Mouse (Mus musculus) adrenal gland, postnatal 4 days (tissue): ENCODE measurements around the gene Kcnj9. TPM values are rescaled to one million over a fixed set of nuclear protein-coding genes. Genes with fewer than 3 reads are reported as not detected.

Experiments
- DNase-seq, 2 experiments: peaks; one replicate each; pipeline ENCODE4 v3.0.0; 2021 to 2022; ENCODE audit warnings: low spot score in 2 of 2, mixed read lengths in 2 of 2
- total RNA-seq, 2 experiments: library from RNA; stranded (reverse); gene quantifications; 2 replicates each; pipeline ENCODE4 v1.2.3; 2021

Gene Kcnj9
- total RNA-seq, 2 experiments from 2014 or later: 0.11 to 0.20 TPM

DNA sequence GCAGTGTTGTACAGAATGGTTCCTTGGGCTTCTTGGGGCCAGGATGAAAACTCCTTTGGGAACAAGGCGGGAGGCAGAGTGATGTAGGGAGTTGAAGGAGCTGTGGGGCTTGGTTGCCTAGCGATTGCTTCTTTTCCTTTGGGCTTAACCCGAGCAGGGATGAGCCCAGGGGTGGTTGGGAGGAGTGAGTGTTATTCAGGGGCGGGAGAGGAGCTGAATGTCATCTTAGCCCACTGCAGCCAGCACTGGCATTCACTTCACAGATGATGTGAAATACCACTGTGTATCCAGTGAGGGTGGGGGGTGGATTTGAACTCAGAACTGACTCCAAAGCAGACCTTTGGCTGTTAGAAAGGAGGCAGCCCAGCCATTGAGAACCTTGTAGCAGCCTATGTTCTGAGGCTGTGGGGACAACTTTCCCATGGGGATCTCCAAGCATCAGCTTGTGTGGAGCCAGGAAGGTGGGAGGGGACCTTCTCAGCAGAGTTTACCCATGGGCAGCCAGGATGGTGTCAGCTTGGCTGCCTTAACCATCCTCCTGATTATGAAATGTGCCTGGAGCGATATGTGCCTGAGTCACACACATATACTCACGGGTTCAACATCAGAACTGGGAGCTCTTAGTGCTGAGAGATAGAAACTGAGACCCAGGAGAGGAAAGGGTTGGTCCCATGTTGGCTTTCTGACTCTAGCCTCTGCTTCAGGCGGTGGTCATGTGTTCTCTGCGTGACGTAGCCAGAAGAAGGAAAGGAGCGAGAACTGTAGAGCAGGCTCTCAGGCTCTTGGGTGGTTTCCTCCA lies 15.3 kb downstream of the Kcnj9 start:
- DNase-seq: no peak

- DNase-seq: peak in 1 of 2 experiments; percentile 24
These were observed 16.2 kb downstream of the Kcnj9 start for GRCm38 (mm10) chr1:172312768-172313561.

DNA sequence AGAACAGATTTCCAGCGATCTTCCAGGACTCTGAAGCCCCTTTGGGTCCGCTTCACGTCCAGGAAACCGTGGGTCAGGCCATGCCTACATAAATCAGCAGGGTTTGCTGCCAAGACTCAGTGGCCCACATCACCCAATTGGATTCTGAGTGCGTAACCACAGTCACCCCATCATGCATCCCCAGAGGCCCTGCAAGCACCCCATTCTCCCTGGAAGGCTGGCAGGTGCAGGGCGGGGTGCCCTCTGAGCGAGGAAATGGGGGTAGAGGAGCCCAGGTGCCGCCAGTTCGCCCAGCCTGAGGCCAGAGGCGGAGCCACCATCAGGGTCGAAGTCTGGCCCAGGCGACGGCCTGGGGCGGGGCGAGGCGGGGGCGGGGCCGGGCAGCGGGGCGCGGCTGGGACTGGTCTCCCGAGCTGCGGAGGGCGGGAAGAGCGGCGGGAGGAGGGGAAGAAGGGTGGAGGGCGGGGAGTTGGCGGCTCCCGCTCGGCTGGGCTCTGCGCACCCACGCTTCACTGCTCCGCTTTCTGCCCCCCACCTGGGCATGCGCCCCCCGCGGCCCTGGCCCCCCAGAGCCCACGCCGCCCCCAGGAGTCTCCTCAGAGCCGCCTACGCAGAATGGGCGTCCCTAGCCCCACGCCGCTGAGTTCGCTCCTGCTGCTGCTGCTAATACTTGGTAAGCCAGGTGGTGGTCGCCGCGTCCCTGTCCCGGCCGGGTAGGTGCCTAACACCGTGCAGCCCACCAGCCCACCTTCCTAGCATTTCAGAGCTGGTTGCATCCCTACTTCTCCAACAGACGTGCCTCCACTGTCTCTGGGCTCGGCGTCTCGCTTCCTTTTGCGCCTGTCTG lies 17.0 kb downstream of the Kcnj9 start:
- DNase-seq: peak; percentile 79 to 87

DNA sequence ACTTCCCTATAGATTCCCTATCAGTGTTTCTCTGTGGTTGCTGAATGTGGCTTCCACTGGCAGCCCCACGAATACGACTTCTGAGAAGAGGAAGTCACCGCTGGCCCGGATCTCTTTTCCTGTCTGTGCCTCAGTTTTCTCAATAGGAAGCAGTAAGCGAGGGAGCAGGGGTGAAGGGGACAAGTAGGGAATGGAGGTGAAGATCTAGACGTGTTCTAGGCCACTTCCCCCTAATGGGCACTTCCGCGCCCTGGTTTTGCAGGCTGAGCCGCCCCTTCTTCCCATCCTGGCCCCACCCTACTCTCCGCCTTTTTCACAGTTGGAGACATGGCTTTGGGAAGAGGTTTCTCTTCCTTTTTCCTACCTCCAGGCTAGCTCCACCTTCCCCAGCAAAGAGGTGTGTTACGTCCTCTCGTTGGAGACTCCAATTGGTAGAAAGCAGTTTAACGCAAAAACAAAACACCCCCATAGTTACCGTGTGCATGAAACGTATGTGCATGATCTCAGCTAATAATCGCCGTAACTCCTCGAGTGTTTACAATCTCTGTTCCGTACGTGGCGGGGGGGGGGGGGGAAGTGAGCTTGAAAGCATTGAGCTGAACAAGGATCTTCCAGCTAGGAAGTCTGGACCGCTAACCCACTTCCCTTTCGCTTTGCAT lies 17.7 kb downstream of the Kcnj9 start:
- DNase-seq: peak in 1 of 2 experiments; percentile 40

GRCm38 (mm10) chr1:172309699-172310398 lies 19.3 kb downstream of the Kcnj9 start:
- DNase-seq: peak; percentile 75 to 90

- no peak for DNase-seq
These were observed 20.7 kb downstream of the Kcnj9 start for GRCm38 (mm10) chr1:172308409-172308808.

DNA sequence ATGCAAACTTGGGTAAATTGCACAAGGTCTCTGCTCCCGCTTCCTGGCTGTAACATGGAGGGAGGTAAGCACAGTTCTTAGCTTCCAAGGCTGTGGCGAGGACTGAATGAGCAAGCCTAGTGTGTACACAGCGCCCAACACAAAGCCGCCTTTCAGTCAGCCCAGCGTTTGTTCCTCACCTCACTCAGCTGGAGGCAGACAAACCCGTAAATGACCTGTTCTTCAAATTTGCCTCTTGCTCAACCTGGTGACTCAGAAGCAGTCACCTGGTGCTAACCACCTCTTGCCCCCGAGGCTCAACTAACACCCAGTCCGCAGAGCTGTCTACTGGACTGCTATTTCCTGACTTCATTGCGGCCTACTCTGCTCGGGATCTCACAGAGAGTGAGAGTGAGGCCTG lies 21.2 kb downstream of the Kcnj9 start:
- DNase-seq: no peak

DNA sequence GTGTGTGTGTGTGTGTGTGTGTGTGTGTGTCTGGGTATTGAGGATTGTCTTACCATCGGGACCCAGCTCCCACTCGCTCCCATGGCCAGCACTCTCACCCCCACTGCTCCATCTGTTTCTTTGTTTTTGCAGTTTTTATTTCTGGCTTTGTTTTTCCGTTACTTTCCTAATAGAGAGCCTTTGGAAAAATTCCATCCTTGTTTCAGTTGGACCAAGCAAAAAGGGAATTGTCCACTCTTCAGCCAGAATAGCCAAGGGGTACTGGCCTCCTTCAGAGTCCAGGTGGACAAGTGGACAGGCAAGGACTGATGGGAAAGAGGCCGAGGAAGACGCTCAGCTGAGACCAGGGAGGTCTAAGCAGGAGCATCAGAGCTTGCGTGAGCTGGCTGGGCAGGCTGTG lies 22.2 kb downstream of the Kcnj9 start:
- DNase-seq: no peak

DNA sequence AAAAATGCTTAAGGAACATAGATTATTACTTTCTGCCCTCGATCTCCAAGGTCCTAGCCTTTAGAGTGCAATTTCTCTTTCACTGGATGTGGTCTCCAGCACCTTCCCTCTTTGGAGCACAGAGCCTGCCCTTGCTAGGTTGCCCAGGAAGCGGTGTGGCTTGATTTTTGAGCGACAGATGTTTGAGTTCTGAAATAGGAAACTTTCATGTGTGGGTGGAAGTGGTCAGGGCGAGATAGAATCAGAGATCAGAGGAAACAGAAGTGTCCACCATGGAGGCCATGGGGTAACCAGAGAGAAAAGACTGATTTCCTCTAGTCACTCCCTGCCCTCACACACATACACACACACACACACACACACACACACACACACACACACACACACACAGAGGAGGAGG lies 22.9 kb downstream of the Kcnj9 start:
- DNase-seq: no peak

DNA sequence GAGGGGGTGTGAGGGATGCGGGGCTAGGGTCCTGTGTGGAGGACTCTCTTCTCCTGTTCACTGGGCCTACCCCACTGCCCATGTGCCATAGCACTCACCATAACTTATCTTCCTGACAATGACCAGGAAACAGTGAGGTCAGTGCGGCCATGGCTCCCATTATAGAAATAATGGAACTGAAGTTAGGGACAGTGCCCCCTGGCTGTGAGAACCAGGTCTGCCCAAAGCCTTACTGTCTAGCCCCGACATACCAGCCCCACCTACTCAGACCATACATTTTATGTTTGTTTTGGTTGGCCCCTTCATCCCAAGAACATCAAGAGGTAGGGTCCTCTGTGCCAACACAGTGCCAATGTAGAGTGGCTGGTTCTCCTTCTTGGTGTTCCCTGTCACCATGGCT lies 23.5 kb downstream of the Kcnj9 start:
- DNase-seq: no peak

- no peak for DNase-seq
These were observed 24.0 kb downstream of the Kcnj9 start for GRCm38 (mm10) chr1:172305153-172305552.

DNA sequence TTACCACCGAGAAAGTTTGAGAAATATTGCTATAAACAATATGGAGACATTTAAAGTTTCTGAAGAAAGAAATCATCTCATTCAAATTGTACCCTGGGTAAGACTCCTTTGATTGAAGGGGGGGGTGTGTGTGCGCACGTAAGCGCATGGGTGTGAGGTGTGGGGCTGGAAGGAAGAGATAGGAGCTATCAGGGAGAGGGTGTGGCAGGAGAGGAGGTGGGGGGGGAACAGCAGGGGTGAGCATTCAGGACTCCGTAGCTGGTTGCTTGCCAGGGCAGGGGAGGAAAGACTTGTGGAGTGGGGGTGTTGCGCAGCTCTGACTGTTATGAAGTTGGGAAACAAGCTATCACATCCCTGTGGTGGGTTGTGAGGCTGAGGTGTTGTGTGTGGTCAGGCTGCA lies 24.7 kb downstream of the Kcnj9 start:
- DNase-seq: no peak

GRCm38 (mm10) chr1:172302851-172303250 lies 26.3 kb downstream of the Kcnj9 start:
- no peak for DNase-seq

DNA sequence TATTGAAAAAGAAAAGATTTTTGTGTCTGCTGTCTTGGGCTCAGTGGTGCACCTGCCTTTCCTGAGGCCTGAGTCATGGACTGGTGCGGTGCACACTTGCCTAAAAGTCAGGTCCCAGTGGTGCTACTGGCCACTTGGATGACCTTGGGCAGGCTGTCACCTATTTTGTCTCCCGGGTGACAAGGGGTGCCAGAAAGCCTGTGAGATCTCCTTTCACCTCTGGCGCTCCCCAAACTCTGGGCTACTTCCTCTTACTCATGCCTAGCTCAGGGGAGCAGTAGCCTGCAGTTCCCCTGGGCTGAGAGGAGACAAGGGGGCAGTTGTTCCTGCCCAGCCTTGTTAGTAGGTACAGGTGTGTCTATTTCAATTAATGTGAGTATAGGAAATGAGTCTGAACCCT lies 26.8 kb downstream of the Kcnj9 start:
- DNase-seq: no peak

DNA sequence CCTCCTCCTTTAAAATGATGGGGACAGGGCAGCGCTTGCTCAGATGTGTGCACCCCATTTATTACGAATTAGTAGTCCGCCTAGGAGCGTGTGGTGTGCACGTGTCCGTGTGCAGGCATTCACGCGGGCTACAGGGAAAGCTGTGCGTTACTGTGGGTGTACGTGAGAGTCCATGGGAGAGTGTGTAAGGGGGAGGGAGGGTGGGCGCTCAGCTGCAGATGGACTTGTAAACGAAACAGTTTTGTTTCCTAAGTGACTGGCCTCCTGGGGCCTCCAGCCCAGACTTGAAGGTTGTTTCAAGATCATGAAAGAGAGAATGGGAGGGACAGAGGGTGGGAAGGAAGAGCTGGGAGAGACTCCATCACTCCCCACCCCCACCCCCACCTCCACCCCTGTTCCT lies 27.9 kb downstream of the Kcnj9 start:
- no peak for DNase-seq

DNA sequence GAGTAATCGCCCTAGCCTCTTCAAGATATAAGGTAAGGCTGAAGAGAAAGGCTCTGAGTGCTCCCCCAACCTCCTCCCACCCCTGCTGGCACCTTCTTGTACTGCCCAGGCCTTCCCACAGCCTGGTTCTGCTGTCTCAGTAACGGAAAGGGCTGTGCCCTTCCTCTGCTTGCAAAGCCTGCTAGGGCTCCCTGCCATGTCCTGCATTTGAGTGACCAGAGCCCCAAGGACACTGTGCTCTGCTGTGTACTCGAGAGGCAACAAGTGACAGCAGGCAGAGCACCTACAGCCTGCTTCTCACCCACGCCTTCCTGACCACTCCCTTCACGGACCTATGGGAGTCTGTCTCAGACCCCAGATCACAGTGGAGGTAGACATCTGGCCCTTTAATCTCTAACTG lies 28.9 kb downstream of the Kcnj9 start:
- no peak for DNase-seq

- no peak for DNase-seq
These were observed 29.6 kb downstream of the Kcnj9 start for GRCm38 (mm10) chr1:172299528-172299927.

- no peak for DNase-seq
These were observed 31.2 kb downstream of the Kcnj9 start, which contains the start of gene Atp1a2 for GRCm38 (mm10) chr1:172297611-172298537. Gene Atp1a2 (minus strand): TSS chr1:172298064.

- DNase-seq: no peak
These were observed 32.2 kb downstream of the Kcnj9 start for GRCm38 (mm10) chr1:172296816-172297510.
